Mouse (Mus musculus) common myeloid progenitor, adult 5-6 weeks (primary cell): ENCODE measurements around the gene Rab30. TPM values are rescaled to one million over a fixed set of nuclear protein-coding genes. Genes with fewer than 3 reads are reported as not detected.
A peak's percentile ranks its signal among the peaks of the same experiment; 100 is the strongest.
"Not testable (repeated sequence)": the region's sequence is repeated elsewhere in the genome, so short reads cannot be mapped to it uniquely, and the experiment has no call there.

Experiments
- ATAC-seq: replicated peaks from 2 replicates; pipeline ENCODE4 v1.8.0; 2016; ENCODE audit warnings: low read depth, mild to moderate bottlenecking, moderate TSS enrichment, inconsistent platforms; ENCODE audit not compliant: poor library complexity, severe bottlenecking
- total RNA-seq: library from RNA; stranded (forward); fragments of 200-1000, 187-1606 nt; gene quantifications from 2 replicates; pipeline ENCODE4 v1.2.3, GENCODE M21; 2017

Rab30 gene
- 0.24 and 1.8 TPM in 2 replicates for total RNA-seq

DNA sequence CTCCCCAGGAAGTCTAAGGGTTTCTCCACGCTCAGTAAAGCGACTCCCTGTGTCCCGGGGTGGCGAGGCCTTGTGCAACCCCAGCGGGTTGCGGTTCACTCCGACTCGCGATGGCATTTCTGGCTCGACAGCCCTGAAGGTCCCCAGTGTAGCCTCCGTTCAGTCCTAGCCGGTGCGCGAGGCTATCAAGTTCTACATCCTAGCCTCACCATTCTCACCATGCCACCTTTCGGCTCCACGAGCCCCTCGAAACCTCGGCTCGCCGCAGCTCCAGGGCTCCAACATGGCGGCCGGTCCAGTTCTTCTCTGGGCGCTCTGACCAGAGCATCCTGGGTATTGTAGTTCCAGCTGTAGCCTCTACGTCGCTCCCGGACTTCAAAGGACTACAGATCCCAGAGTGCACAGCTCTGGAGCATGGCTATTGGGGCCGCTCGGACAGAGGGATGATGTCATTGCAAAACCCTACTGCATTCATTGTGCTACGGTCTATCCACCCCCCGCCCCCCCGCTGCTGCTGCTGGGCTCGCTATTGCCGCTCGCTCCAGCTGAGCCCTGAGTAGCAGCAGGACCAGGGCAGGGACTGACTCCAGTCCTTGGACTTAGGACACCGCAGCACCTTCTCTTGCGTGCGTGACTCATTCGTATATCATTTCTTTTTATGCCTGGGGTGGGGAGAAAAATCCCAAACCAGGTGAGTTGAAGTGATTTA lies at the start of gene Rab30:
Gene Rab30 (plus strand): TSS at position 452 of the 709 bp plus-strand sequence.
- peak; percentile 95 for ATAC-seq

- no peak for ATAC-seq
Measured at GRCm38 (mm10) chr7:92696395-92696794, 45.0 kb upstream of the Rab30 start.

DNA sequence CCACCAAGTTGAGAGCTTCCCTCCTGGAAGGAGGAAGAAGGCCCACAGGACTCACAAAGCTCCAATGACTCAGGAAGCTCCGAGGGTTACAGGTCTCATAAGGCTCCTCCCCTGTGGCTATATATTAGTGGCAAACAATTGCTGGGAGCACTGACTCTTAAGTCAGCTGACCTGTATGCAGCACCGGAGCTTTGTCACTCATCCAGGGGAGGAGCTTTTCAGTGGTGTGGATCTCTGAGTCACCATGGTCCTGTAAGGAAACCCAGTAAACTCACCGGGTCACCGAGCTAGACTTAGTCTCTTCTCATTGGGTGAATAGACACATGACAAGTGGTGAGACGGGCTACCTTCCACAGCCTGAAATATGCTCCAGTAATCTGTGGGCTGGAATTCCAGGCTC lies 42.6 kb upstream of the Rab30 start:
- no peak for ATAC-seq

GRCm38 (mm10) chr7:92703661-92704060 lies 37.7 kb upstream of the Rab30 start:
- ATAC-seq, result no peak

- no peak for ATAC-seq
Measured at GRCm38 (mm10) chr7:92705534-92705933, 35.9 kb upstream of the Rab30 start.

DNA sequence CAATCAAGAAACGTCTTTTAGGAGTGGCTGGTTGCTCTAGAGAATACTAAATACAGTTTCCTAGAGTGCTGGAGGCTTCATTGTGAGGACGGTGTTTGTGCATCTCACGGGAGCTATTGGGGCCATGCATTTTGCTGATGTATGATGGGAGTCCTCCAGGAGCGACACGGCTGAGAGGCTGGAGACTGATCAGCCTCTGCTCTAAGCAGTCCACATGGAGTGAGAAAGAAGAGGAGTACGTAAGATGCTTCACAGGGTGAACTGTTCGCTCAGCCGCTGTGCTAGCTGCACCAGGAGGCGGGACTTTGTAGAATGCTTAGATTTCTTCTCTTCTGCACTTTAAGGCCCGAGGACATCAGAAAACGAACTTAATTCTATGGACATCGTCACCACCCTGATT lies 34.7 kb upstream of the Rab30 start:
- no peak for ATAC-seq

DNA sequence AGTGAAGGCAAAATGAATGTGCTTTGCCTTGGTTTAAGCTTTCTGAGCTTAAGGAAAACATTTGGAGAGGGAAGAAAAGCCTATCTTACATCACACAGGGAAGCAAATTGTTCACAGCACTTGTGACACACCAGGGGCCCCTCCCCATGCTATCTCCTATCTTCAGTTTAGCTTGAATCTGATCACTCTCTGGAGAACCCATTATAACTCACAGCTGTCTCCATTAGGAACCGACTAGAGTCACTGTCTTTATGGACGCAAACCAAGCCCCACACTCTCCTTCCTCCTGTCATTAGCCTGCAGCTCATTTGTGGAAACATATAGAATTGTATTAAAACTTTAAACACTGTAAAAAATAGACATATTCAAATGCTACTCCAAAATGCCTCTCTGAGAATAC lies 31.8 kb upstream of the Rab30 start:
- ATAC-seq, result no peak

GRCm38 (mm10) chr7:92711593-92711992 lies 29.8 kb upstream of the Rab30 start:
- ATAC-seq, result peak; percentile 98

DNA sequence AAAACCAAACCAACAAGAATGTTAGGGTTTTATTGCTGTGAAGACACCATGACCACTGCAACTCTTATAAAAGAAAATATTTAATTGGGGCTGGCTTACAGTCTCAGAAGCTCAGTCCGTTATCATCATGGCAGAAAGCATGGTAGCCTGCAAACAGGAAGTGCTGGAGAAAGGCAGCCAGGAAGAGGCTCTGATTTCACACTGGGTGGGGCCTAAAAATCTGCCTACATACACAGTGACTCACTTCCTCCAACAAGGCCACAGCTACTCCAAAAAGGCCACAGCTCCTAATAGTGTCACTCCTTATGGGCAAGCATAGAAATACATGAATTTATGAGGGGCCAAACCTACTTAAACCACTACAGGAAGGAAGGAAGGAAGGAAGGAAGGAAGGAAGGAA lies 26.3 kb upstream of the Rab30 start:
- ATAC-seq, result 0 out of 2 replicates have a peak, but pooled peaks have one; percentile 20

GRCm38 (mm10) chr7:92720156-92720905 lies 21.1 kb upstream of the Rab30 start:
- no peak for ATAC-seq

- no peak for ATAC-seq
Measured at GRCm38 (mm10) chr7:92723750-92724149, 17.7 kb upstream of the Rab30 start.

- ATAC-seq, result no peak
Measured at GRCm38 (mm10) chr7:92724261-92724660, 17.1 kb upstream of the Rab30 start.

DNA sequence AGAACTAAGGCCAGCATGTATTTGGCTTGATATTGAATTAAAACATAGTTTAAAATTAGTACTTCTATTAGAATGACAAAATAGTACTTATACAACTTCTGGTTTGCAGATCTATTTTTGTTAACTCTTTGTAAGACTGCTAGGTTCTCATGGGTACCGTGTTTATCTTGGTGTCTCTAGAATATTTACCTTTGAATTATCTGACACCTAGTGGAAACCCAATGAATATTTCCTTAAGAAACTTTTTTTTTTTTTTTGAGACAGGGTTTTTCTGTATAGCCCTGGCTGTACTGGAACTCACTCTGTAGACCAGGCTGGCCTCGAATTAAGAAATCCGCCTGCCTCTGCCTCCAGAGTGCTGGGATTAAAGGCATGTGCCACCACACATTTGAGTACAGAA lies 11.8 kb upstream of the Rab30 start:
- ATAC-seq, result not testable (repeated sequence)

DNA sequence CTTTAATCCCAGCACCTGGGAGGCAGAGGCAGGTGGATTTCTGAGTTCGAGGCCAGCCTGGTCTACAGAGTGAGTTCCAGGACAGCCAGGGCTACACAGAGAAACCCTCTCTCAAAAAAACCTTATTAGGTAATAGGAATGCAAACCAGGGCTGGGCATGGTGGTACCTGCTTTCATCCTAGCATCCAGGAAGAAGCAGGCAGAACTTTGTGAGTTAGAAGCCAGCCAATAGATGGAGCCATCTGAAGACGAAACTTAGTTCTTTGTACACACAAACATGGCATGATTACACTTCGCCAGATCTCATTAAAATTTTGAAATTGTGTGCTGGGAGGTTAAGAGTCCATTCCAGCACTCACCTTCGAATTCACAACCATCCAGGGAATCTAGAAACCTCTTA lies 10.9 kb upstream of the Rab30 start:
- no peak for ATAC-seq

DNA sequence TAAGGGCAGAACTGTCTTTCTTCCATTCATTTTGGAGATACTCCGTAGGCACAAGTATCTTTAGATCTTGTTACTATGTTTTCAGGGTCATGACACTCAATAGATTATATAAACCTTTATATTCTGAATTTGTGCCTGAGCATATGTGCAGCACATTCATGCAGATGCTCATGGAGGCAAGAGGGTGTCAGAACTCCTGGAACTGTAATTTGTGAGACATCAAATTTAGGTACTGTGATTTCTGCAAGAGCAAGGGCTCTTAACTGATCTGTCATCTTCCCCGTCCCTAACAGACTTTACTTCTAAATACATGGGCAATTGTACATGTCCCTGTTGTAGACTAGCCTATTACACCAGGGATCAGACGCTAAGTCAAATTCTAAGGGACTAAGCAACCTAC lies 10.4 kb upstream of the Rab30 start:
- no peak for ATAC-seq

- no peak for ATAC-seq
Measured at GRCm38 (mm10) chr7:92732136-92732535, 9.3 kb upstream of the Rab30 start.

DNA sequence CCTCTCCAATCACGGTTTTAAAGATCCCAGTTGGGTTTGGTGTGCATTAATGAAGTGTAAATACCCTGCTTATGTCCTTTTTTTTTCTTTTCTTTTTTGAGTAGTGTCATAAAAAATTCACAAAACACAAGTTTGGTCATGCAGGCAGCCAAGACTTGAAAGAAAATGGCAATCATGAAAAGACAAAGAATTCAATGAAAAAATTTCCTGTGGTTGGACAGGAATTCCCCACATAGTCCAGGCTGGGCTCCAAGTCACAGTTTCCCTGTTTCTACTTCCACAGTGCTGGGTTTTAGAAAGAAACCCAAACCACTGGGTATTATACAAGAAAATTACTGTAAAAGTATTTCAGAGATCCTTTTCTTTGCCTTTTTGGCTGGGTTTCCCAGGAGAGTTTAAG lies 3.8 kb upstream of the Rab30 start:
- ATAC-seq, result no peak

GRCm38 (mm10) chr7:92739956-92740355 lies 1.4 kb upstream of the Rab30 start:
- ATAC-seq, result no peak

DNA sequence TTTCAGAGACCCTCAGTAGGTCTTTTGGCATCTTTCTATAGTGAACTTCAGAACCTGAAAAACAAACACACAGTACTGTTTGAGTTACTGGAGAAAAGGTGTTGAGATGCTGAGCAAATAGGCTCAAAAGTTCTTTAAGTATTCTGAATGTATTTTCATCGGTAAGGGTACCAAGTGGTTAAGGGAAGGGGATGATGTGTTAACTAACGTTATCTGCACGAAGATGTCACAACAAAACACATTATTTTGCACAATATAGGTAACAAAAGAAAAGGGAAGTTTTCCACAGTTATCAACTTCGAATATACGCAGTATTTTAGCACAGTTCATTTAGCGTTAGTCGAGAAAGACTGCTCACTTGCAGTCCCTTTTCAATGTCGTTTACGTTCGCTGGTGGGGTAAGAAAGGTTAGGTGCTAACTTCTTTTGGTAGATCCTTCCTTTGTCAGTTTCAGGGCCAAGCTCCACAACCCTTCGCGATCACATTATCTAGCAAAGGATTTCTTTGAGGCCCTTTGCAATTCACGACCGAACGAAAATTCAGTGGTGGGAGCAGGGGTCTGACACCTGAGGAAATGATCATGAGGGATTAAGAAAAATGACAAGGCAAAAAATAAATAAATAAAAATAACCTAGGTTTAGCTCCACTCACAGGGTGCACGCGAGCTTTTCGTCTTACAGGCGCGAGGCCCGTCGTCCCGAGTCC lies 840 bp upstream of the Rab30 start:
- no peak for ATAC-seq

DNA sequence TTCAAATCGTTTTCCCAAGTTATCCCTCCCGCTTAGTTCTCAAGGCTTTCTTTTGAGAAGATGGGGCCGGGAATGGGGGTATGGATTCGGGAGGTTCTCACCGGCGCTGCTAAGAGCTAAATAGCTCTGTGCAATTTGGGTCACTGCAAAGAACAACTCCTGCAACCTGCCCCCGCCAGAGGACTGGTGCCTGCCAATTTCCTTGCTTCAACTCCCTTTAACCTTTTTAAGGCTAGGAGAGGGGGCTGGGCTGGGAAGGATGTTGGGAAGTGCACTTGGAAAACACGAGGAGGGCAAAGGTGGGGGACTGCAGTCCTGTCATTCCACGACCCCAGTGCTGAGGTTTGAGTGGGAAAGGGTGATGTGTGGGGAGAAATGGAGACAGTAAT lies 452 bp downstream of the Rab30 start:
- ATAC-seq, result no peak

GRCm38 (mm10) chr7:92742341-92742741 lies 938 bp downstream of the Rab30 start:
- ATAC-seq, result no peak
